Mouse (Mus musculus): ENCODE measurements around the gene Rab11fip5. TPM values are rescaled to one million over a fixed set of nuclear protein-coding genes. Genes with fewer than 3 reads are reported as not detected.

Rab11fip5 gene
- polyA plus RNA-seq, 2 experiments: 15.9 to 16.9 TPM

DNA sequence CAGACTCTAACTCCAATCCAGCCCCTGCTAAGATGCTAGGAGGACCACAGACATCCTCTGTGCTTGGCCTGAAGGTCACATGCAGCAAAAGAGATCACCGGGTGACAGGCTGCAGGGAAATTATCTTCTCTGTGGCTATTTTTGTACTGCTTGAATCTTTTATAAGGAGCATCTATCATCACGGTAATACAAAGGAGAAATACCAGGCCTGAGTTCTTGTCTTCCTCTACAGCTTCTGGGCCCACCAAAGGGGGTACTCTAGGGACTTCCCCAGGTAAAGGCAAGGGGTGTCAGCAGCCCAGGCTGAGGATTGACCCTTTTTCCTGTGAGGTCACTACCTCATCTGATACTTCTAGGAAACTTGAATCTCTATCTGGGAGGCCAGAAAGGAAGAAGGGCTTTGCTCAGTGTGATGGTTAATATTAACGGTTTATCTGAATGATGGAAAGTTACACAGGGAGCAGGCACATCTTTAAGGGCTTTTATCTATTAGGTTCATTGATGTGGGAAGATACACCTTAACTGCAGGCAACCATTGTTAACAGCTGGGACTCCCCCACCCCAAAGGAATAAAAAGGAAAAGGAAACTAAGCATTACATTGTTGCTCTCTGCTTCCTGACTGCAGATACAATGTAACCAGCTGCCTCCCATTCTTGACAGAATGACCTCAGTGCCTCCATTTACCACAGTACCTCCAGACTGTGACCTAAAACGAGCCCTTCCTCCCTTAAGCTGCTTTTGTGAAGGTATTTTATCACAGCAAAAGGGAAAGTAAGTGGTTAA is 17.6 kb downstream of the Rab11fip5 start:
- Histone ChIP-seq H3K4me1 (ENCODE audit: control insufficient read depth, insufficient read depth, low read length) (no peaks in the 10 kb centered on the region), H3K36me3 (ENCODE audit: control insufficient read depth, insufficient read depth, low read length) (no peaks in the 10 kb centered on the region), H3K27me3 (ENCODE audit: control insufficient read depth, insufficient read depth, low read length) (no peaks in the 10 kb centered on the region), H3K9ac (ENCODE audit: low read depth, low read length, severe bottlenecking) (no peak overlapping the region), H3K4me2 (replicated peaks; ENCODE audit: low read depth, low read length, severe bottlenecking) (no peak overlapping the region), H3K9me3 (ENCODE audit: control insufficient read depth, low read length) (no peaks in the 10 kb centered on the region), H3K27ac (replicated peaks; ENCODE audit: low read depth, low read length) (no peak overlapping the region), H3K4me3 (replicated peaks; ENCODE audit: low read length) (no peak overlapping the region)
- ATAC-seq (ENCODE audit: low FRiP score, low read depth) (no peak), DNase-seq (ENCODE audit: low spot score) (no peak)
- 72% methylated on average over 4 of the region's 4 CpGs for WGBS
- no peak for TF ChIP-seq POLR2A (IDR thresholded peaks at IDR 0.05; ENCODE audit: borderline replicate concordance, extremely low read depth, insufficient read depth, insufficient read length)

DNA sequence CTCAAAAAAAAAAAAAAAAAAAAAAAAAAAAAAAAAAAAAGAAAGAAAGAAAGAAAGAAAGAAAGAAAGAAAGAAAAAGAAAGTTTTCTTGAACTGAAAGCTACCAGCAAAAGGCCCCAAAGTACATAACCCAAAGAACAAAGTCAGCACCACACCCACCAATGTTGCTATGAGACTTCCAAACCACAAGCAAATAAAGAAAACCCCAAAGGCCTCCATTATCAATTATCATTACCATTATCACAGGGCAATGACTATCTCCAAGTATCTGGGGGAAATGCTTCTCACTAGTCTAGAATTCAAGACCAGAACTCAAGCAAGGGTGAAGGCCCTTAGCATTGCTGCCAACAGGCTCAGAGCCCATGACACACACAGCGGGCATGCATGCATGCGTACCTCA is 18.7 kb downstream of the Rab11fip5 start:
- Histone ChIP-seq H3K4me3 (replicated peaks; ENCODE audit: low read length) (no peak overlapping the region), H3K4me1 (ENCODE audit: control insufficient read depth, insufficient read depth, low read length) (no peaks in the 10 kb centered on the region), H3K4me2 (replicated peaks; ENCODE audit: low read depth, low read length, severe bottlenecking) (no peak overlapping the region), H3K9me3 (ENCODE audit: control insufficient read depth, low read length) (no peaks in the 10 kb centered on the region), H3K27me3 (ENCODE audit: control insufficient read depth, insufficient read depth, low read length) (no peaks in the 10 kb centered on the region), H3K36me3 (ENCODE audit: control insufficient read depth, insufficient read depth, low read length) (no peaks in the 10 kb centered on the region), H3K27ac (replicated peaks; ENCODE audit: low read depth, low read length) (no peak overlapping the region), H3K9ac (ENCODE audit: low read depth, low read length, severe bottlenecking) (no peak overlapping the region)
- 90% methylated on average over 2 of the region's 2 CpGs for whole genome bisulfite sequencing
- no peak for ATAC-seq (ENCODE audit: low FRiP score, low read depth)
- DNase-seq (ENCODE audit: low spot score): no peak
- TF ChIP-seq POLR2A (IDR thresholded peaks at IDR 0.05; ENCODE audit: borderline replicate concordance, extremely low read depth, insufficient read depth, insufficient read length): no peak

DNA sequence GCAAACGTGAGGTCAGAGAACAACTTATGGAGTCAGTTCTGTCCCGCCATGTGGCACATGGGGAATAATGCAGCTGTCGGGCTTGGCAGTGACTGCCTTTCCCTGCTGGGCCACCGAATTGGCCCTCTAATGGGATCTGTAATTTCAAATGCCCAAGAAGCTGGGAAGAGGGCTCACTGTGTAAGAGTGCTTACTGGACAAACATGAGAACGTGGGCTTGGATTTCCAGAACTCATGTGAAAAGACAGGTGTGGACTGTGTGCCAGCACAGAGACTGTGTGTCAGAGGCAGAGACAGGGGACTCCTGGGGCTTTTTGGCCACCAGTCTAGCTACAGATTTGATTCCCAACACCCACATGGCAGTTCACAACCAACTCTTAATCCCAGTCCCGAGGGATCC is 19.7 kb downstream of the Rab11fip5 start:
- 64% methylated on average over 6 of the region's 6 CpGs for whole genome bisulfite sequencing
- ATAC-seq (ENCODE audit: low FRiP score, low read depth): no peak

DNA sequence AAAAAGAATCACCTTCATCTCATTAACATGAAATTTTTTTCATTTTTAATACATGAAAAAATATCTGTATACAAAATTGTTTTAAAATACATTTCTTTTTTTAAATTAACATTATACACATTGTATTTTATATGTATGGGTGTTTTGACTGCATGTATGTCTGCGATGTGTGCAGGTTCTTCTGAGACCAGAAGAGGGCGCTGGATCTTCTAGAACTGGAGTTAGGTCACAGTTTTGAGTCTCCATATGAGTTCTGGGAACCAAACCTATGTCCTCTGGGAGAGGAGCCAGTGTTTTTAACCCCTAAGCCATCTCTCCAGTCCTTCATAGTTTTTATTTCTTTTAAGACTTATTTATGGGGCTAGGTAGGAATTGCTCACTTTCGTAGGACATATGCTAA is 20.7 kb downstream of the Rab11fip5 start:
- no peak for TF ChIP-seq POLR2A (IDR thresholded peaks at IDR 0.05; ENCODE audit: borderline replicate concordance, extremely low read depth, insufficient read depth, insufficient read length)
- H3K4me1 ChIP-seq (ENCODE audit: control insufficient read depth, insufficient read depth, low read length): no peaks in the 10 kb centered on the region

More for the DNA sequence above, 19.7 kb downstream of the Rab11fip5 start:
- no peak for DNase-seq (ENCODE audit: low spot score)
- Histone ChIP-seq H3K9me3 (ENCODE audit: control insufficient read depth, low read length) (no peaks in the 10 kb centered on the region), H3K4me3 (replicated peaks; ENCODE audit: low read length) (no peak overlapping the region), H3K4me1 (ENCODE audit: control insufficient read depth, insufficient read depth, low read length) (no peaks in the 10 kb centered on the region), H3K27ac (replicated peaks; ENCODE audit: low read depth, low read length) (no peak overlapping the region), H3K4me2 (replicated peaks; ENCODE audit: low read depth, low read length, severe bottlenecking) (no peak overlapping the region), H3K36me3 (ENCODE audit: control insufficient read depth, insufficient read depth, low read length) (no peaks in the 10 kb centered on the region), H3K27me3 (ENCODE audit: control insufficient read depth, insufficient read depth, low read length) (no peaks in the 10 kb centered on the region), H3K9ac (ENCODE audit: low read depth, low read length, severe bottlenecking) (no peak overlapping the region)
- TF ChIP-seq POLR2A (IDR thresholded peaks at IDR 0.05; ENCODE audit: borderline replicate concordance, extremely low read depth, insufficient read depth, insufficient read length): no peak

DNA sequence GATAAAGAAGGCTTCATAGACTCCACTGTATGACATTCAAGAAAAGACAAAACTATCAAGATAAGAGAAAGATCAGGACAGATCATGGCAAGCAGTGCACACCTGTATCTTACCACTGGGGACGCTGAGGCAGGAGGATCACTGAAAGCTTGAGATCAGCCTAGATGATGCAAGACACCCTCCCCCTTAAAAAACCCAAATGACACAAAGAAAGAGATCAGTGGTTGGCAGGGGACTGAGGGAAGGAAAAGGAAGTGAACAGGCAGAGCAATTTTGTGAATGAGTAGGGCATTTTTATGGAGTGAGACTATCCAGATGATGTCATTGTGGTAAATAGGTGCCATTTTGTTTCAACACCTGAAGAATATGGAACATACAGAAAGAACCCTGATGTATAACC is 24.3 kb downstream of the Rab11fip5 start:
- no peak for ATAC-seq (ENCODE audit: low FRiP score, low read depth)
- Histone ChIP-seq H3K4me3 (replicated peaks; ENCODE audit: low read length) (no peak overlapping the region), H3K9me3 (ENCODE audit: control insufficient read depth, low read length) (no peaks in the 10 kb centered on the region), H3K27me3 (ENCODE audit: control insufficient read depth, insufficient read depth, low read length) (no peaks in the 10 kb centered on the region), H3K27ac (replicated peaks; ENCODE audit: low read depth, low read length) (no peak overlapping the region), H3K4me2 (replicated peaks; ENCODE audit: low read depth, low read length, severe bottlenecking) (no peak overlapping the region), H3K4me1 (ENCODE audit: control insufficient read depth, insufficient read depth, low read length) (no peaks in the 10 kb centered on the region), H3K36me3 (ENCODE audit: control insufficient read depth, insufficient read depth, low read length) (peaks cover 21% of the 10 kb centered on the region), H3K9ac (ENCODE audit: low read depth, low read length, severe bottlenecking) (no peak overlapping the region)
- TF ChIP-seq POLR2A (IDR thresholded peaks at IDR 0.05; ENCODE audit: borderline replicate concordance, extremely low read depth, insufficient read depth, insufficient read length): no peak
- DNase-seq (ENCODE audit: low spot score): no peak
- WGBS: 88% methylated on average over 1 of the region's 1 CpGs

More for the DNA sequence above, 20.7 kb downstream of the Rab11fip5 start:
- Histone ChIP-seq H3K4me2 (replicated peaks; ENCODE audit: low read depth, low read length, severe bottlenecking) (no peak overlapping the region), H3K36me3 (ENCODE audit: control insufficient read depth, insufficient read depth, low read length) (peaks cover 2% of the 10 kb centered on the region), H3K27me3 (ENCODE audit: control insufficient read depth, insufficient read depth, low read length) (no peaks in the 10 kb centered on the region), H3K4me3 (replicated peaks; ENCODE audit: low read length) (no peak overlapping the region), H3K9ac (ENCODE audit: low read depth, low read length, severe bottlenecking) (no peak overlapping the region), H3K27ac (replicated peaks; ENCODE audit: low read depth, low read length) (no peak overlapping the region), H3K9me3 (ENCODE audit: control insufficient read depth, low read length) (no peaks in the 10 kb centered on the region)
- ATAC-seq (ENCODE audit: low FRiP score, low read depth) (no peak), DNase-seq (ENCODE audit: low spot score) (no peak)
- 59% methylated on average over 3 of the region's 3 CpGs for WGBS
